Mouse (Mus musculus) layer of hippocampus, postnatal 36 days (tissue): ENCODE measurements around the gene Ramac. TPM values are rescaled to one million over a fixed set of nuclear protein-coding genes. Genes with fewer than 3 reads are reported as not detected.

ENCODE experiments used
- DNase-seq, 2 experiments: peaks; one replicate each; pipeline ENCODE4 v3.0.0; 2022
- total RNA-seq, 2 experiments: library from RNA; stranded (reverse); gene quantifications; 2 replicates each; pipeline ENCODE4 v1.2.3; 2021

Gene Ramac
- total RNA-seq, 2 experiments from 2014 or later: 68.4 to 75.5 TPM

GRCm38 (mm10) chr7:81788536-81788935 lies 25.8 kb downstream of the Ramac start:
- DNase-seq: no peak

- peak; percentile 79 to 83 for DNase-seq
Observed at GRCm38 (mm10) chr7:81789095-81789757, 26.5 kb downstream of the Ramac start, which contains the start of gene 3110040N11Rik. Gene 3110040N11Rik (minus strand): TSS chr7:81789478.

- DNase-seq: no peak
Observed at GRCm38 (mm10) chr7:81806067-81806466, 43.3 kb downstream of the Ramac start.

Other genes with a start within 250 kb of the Ramac start
- under 1 TPM; 0.33 to 0.35 TPM for gene Fsd2, start 196.0 kb upstream of the Ramac start, total RNA-seq
- 10 to 100 TPM; 17.9 to 19.7 TPM for gene Whamm, start 191.7 kb upstream of the Ramac start, total RNA-seq
- gene Homer2, start 55.4 kb upstream of the Ramac start, total RNA-seq: 10 to 100 TPM; 88.6 to 92.1 TPM
- 10 to 100 TPM; 20.7 to 21.7 TPM for gene 3110040N11Rik, start 26.6 kb downstream of the Ramac start, total RNA-seq
- gene Btbd1, start 66.5 kb downstream of the Ramac start, total RNA-seq: 100 to 1,000 TPM; 103 to 117 TPM
- not detected for gene Gm10160, start 92.9 kb downstream of the Ramac start, total RNA-seq
- 10 to 100 TPM; 14.3 to 15.0 TPM for gene Tm6sf1, start 96.1 kb downstream of the Ramac start, total RNA-seq
- 10 to 100 TPM; 57.7 to 60.4 TPM for gene Hdgfl3, start 171.5 kb downstream of the Ramac start, total RNA-seq
- not detected for gene Bnc1, start 229.4 kb downstream of the Ramac start, total RNA-seq